Mouse (Mus musculus) hindbrain, embryonic 12.5 days (tissue): ENCODE data around the gene Lcn5. TPM values are rescaled to one million over a fixed set of nuclear protein-coding genes. Genes with fewer than 3 reads are reported as not detected.
"Not testable (repeated sequence)": the region's sequence is repeated elsewhere in the genome, so short reads cannot be mapped to it uniquely, and the experiment has no call there.

Experiments
- ATAC-seq: fragments of 200-750 bp; cut with Nextera tagmentation; 2 replicates; pipeline ENCODE4 v1.8.0; 2017; ENCODE audit warnings: moderate TSS enrichment; ENCODE audit not compliant: low FRiP score
- H3K27ac ChIP-seq: fragments of 300-500 bp; sonication (generic); 2 replicates; pipeline ENCODE4 v1.5.1; 2016; ENCODE audit warnings: mild to moderate bottlenecking
- H3K27me3 ChIP-seq: fragments of 300-500 bp; sonication (generic); 2 replicates; pipeline ENCODE4 v1.6.1; 2016; ENCODE audit warnings: mild to moderate bottlenecking
- H3K36me3 ChIP-seq: fragments of 300-500 bp; sonication (generic); 2 replicates; pipeline ENCODE4 v1.6.1; 2016; ENCODE audit warnings: mild to moderate bottlenecking
- H3K4me1 ChIP-seq: fragments of 300-500 bp; sonication (generic); 2 replicates; pipeline ENCODE4 v1.6.1; 2016
- H3K4me2 ChIP-seq: fragments of 300-500 bp; sonication (generic); replicated peaks from 2 replicates; pipeline ENCODE4 v1.6.1; 2016; ENCODE audit warnings: mild to moderate bottlenecking
- H3K4me3 ChIP-seq: fragments of 300-500 bp; sonication (generic); 2 replicates; pipeline ENCODE4 v1.5.1; 2016; ENCODE audit warnings: mild to moderate bottlenecking
- H3K9ac ChIP-seq: fragments of 300-500 bp; sonication (generic); 2 replicates; pipeline ENCODE4 v1.6.1; 2016; ENCODE audit warnings: mild to moderate bottlenecking, moderate library complexity
- H3K9me3 ChIP-seq: fragments of 300-500 bp; sonication (generic); replicated peaks from 2 replicates; pipeline ENCODE4 v1.6.1; 2016; ENCODE audit warnings: mild to moderate bottlenecking
- WGBS: fragments of 180-500 bp; shearing (Covaris S2); methylation state at CpG from one replicate; pipeline ENCODE4 v1.1.7; 2016; 5-methylcytosine and 5-hydroxymethylcytosine counted together
- polyA plus RNA-seq: library from polyadenylated mRNA; unstranded; fragments of >200 nt; fragmentation: Nextera tagmentation; extraction: Ambion mirVana; gene quantifications from 2 replicates; pipeline ENCODE4 v1.2.1, GENCODE M21; 2016

Lcn5 gene
- polyA plus RNA-seq, 1 experiment from 2014 or later, result not detected

DNA sequence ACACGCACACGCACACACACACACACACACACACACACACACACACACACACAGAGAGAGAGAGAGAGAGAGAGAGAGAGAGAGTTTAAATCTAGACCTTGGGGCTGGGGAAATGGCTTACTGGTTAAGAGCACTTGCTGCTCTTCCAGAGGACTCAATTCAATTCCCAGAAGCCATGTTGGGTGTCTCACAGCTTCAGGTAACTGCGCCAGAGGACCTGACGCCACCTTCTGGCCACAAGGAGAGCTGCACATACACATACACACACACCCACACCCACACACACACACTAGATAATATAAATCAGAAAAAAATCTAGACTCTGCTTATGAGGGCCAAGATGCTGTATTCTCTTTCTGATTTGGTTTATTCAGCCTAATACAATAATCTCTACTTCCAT, 29.2 kb downstream of the Lcn5 start:
- WGBS, result 81% methylated on average over 4 of the region's 4 CpGs
- no peak for ATAC-seq

DNA sequence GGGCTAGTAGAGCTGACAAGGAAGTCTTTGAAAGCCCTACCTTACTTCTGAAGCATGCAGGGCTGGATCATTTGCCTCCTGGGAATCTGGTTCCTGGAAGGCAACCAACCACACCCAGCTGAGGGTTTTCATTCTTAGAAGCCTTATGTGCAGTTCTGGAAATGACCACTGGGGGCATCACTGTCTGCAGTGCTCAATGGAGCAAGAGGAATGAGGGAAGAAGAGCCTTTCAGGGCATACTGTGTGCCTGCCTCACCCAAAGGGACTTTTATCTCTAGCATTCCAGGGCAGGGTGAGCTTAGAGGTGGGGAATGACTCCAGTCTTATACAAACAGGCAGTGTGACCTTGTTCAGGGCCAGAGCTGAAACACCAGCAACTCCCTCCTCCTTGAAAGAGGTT, 36.9 kb downstream of the Lcn5 start:
- Histone ChIP-seq H3K4me2 (no peak overlapping the region), H3K27ac (no peak overlapping the region), H3K4me1 (no peaks in the 10 kb centered on the region), H3K27me3 (no peaks in the 10 kb centered on the region), H3K36me3 (no peaks in the 10 kb centered on the region), H3K4me3 (no peak overlapping the region), H3K9ac (no peak overlapping the region), H3K9me3 (no peaks in the 10 kb centered on the region)
- no peak for ATAC-seq

More for the DNA sequence above, 29.2 kb downstream of the Lcn5 start:
- Histone ChIP-seq H3K9ac (no peak overlapping the region), H3K9me3 (no peaks in the 10 kb centered on the region), H3K27me3 (no peaks in the 10 kb centered on the region), H3K27ac (no peak overlapping the region), H3K36me3 (no peaks in the 10 kb centered on the region), H3K4me2 (no peak overlapping the region), H3K4me1 (no peaks in the 10 kb centered on the region), H3K4me3 (no peak overlapping the region)

DNA sequence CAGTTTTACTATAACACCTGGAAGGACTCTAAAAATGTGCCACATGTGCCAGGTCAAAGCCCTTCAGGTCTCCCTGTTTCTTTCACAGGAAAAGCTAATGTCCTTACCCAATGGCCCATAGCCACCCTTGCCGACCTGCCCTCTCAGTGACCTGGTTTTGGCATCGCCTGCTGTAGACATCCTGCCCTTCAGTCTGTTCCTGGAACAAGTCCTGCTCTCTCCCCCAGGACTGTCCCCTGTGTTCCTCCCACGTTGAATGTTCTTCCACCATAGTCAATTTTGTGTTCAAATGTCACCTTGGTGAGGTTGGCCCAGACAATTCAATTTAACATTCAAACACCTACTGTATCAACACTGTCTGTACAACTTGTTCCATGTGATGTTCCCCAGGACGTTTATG, 39.2 kb downstream of the Lcn5 start:
- ATAC-seq, result no peak
- no peak overlapping the region for H3K27ac ChIP-seq
- H3K36me3 ChIP-seq, result no peaks in the 10 kb centered on the region
- WGBS, result 69% methylated on average over 4 of the region's 4 CpGs
- H3K9ac ChIP-seq, result no peak overlapping the region
- no peaks in the 10 kb centered on the region for H3K4me1 ChIP-seq
- no peak overlapping the region for H3K4me3 ChIP-seq
- H3K4me2 ChIP-seq, result no peak overlapping the region
- H3K27me3 ChIP-seq, result no peaks in the 10 kb centered on the region
- no peaks in the 10 kb centered on the region for H3K9me3 ChIP-seq

DNA sequence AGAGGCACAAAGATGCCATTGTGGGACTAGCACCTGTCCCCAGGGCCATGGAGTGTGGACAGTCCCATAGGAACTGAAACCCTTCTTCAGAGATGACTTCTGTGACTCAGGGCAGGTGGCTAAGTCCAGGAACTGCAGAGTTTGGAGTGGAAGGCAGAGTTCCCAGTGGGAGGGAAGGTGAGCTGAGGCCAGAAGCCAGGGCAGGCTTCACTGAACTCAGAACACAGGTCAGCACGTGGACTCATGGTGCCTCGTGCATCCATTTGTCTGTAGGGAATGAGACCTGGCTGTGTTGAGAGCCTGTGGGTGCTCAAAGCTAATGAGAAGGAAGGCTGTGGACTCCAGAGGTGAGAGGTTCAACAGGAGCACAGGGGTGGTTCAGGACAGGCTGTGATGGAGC, 40.9 kb downstream of the Lcn5 start:
- Histone ChIP-seq H3K9ac (no peak overlapping the region), H3K4me2 (no peak overlapping the region), H3K9me3 (no peaks in the 10 kb centered on the region), H3K36me3 (no peaks in the 10 kb centered on the region), H3K4me3 (no peak overlapping the region), H3K4me1 (no peaks in the 10 kb centered on the region), H3K27me3 (no peaks in the 10 kb centered on the region; the same call in 1 of the 2 replicates), H3K27ac (no peak overlapping the region)
- ATAC-seq, result no peak
- WGBS, result 74% methylated on average over 2 of the region's 2 CpGs

DNA sequence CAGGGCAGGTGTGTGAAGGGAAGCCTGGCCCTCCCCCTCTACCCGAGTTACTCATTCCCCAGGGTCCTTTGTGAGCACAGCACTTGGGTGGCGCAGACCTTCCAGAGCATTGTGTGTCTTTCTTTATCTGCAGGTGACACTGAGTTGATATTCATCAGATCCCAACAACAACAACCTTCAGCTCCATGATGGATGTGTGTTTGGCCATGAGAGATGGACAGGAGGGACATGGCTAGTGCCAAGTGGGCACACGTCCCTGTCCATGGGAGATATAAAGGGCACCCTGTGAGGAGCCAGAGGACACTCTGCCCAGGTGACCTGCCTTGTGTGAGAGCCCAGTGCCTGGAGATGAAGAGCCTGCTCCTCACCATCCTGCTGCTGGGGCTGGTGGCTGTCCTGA, 42.0 kb downstream of the Lcn5 start, which contains the start of gene Obp2a:
Gene Obp2a (plus strand): TSS at position 301 of the 400 bp plus-strand sequence.
- not testable (repeated sequence) for H3K9ac ChIP-seq, ATAC-seq, H3K4me3 ChIP-seq, H3K27ac ChIP-seq, H3K36me3 ChIP-seq, H3K9me3 ChIP-seq, H3K4me2 ChIP-seq, H3K4me1 ChIP-seq, H3K27me3 ChIP-seq
- 82% methylated on average over 3 of the region's 3 CpGs for WGBS

DNA sequence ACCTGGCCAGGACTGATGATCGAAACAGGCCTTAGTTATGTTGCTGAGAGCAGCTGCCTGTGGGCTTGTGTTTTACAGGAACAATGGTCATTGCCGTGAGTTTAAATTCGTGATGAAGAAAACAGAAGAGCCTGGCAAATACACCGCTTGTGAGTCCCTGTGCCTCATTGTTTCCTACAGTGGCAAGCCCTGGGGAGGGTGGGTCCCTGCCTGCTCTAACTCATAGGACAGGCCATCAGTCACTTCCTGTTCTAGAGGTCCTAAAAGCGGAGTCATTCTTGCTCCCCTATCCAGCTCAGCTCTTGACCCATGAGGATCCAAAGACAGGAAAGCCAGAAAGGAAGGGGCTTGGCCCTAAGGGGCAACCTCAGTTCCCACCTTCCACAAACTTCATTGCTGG, 43.2 kb downstream of the Lcn5 start:
- WGBS, result 87% methylated on average over 5 of the region's 5 CpGs
- Histone ChIP-seq H3K4me3 (no peak overlapping the region), H3K4me2 (no peak overlapping the region), H3K9me3 (no peaks in the 10 kb centered on the region), H3K27me3 (no peaks in the 10 kb centered on the region; the same call in 1 of the 2 replicates), H3K4me1 (no peaks in the 10 kb centered on the region), H3K27ac (no peak overlapping the region), H3K9ac (no peak overlapping the region), H3K36me3 (no peaks in the 10 kb centered on the region)
- no peak for ATAC-seq

DNA sequence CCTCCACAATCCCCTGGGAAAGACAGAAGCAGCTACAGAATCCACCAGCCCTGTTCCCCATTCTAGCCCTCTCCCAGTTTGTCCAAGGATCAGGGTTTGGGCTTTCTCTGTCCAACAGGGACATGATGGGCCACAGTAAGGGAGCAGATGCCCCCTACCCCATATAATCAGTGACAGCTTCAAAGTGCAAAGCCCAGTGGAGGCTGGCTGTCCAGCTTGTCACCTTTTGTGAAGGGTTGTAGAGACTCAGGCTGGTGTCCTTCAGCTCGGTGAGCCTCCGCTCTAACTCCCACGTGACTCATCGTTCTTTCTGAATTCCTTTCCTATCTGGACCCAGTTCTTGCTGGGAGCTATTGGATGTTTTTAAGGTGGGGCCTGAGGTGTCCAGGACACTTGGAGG, 46.0 kb downstream of the Lcn5 start:
- Histone ChIP-seq H3K27me3 (no peaks in the 10 kb centered on the region; the same call in 1 of the 2 replicates), H3K4me1 (peaks cover 9% of the 10 kb centered on the region), H3K9ac (no peak overlapping the region), H3K4me3 (no peak overlapping the region), H3K9me3 (no peaks in the 10 kb centered on the region), H3K27ac (no peak overlapping the region), H3K36me3 (no peaks in the 10 kb centered on the region), H3K4me2 (no peak overlapping the region)
- ATAC-seq, result no peak
- 87% methylated on average over 4 of the region's 4 CpGs for WGBS

DNA sequence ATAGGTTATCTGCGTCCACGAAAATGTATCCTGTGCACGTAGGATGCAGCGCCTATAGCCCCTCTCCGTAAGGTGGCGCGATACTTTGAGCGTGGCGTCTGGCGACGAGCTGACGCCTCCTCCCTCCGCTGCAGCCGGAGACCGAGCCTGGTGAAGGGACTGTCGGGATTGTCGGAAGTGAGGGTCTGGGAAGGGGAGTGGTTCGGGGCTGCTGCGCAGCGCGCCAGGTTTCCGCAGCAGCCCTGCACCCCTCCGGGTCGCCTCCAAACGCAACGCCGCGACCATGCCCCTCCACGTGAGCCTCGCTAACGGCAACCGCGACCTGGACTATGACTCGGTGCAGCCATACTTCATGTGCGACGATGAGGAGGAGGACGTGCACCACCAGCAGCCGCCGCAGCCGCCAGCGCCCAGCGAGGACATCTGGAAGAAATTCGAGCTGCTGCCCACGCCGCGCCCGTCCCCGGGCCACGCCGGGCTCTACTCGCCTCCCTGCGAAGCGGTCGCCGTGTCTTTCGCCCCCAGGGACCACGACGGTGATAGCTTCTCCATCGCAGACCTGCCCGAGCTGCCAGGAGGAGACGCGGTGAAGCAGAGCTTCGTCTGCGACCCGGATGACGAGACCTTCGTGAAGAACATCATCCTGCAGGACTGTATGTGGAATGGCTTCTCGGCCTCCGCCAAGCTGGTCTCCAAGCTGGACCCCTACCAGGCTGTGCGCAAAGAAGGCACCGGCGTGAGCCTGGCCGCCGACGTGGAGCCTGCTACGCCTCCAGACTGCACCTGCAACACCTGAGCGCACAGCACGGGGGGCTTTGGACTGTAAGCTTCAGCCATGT, 49.1 kb downstream of the Lcn5 start, which contains the start of gene Bmyc:
Gene Bmyc (plus strand): TSS at position 97 of the 839 bp plus-strand sequence.
- under 1% methylated on average over 76 of the region's 78 CpGs for WGBS
- H3K4me2 ChIP-seq, result peak within 1 kb of the TSS; percentile 62
- H3K27ac ChIP-seq, result peak within 1 kb of the TSS; percentile 89
- H3K27me3 ChIP-seq, result no peaks in the 10 kb centered on the region; the same call in 1 of the 2 replicates
- peaks cover 14% of the 10 kb centered on the region for H3K4me1 ChIP-seq
- 0 out of 2 replicates have a peak, but pooled peaks cover 3% of the 10 kb centered on the region for H3K36me3 ChIP-seq
- H3K9ac ChIP-seq, result peak within 1 kb of the TSS; percentile 88
- H3K4me3 ChIP-seq, result peak within 1 kb of the TSS; percentile 86
- H3K9me3 ChIP-seq, result no peaks in the 10 kb centered on the region
- peak; percentile 95 for ATAC-seq

DNA sequence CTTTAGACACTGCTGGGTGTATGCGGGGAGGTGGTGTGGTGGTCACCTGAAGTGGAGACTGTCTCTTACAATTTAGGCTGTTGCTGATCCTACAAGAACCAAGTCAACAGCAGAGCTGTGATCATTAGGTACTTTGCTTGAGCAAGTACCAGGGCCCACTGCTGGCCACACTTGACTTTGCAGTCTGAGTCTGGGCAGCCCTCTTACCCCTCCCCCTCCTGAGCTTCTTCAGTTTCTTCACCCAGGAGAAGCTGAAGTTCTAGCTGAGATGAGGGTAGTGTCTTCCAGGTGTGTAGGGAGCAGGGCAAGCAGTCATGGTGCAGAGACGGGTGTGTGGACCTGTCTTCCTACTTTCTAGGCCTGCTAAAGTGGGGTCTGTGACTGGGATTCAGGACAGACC, 50.4 kb downstream of the Lcn5 start:
- Histone ChIP-seq H3K36me3 (0 out of 2 replicates have a peak, but pooled peaks cover 3% of the 10 kb centered on the region), H3K9me3 (no peaks in the 10 kb centered on the region), H3K27ac (no peak overlapping the region), H3K9ac (no peak overlapping the region), H3K4me3 (no peak overlapping the region), H3K4me2 (peak overlapping the region; percentile 62), H3K27me3 (no peaks in the 10 kb centered on the region; the same call in 1 of the 2 replicates), H3K4me1 (peaks cover 14% of the 10 kb centered on the region)
- WGBS, result 82% methylated on average over 2 of the region's 2 CpGs
- no peak for ATAC-seq

DNA sequence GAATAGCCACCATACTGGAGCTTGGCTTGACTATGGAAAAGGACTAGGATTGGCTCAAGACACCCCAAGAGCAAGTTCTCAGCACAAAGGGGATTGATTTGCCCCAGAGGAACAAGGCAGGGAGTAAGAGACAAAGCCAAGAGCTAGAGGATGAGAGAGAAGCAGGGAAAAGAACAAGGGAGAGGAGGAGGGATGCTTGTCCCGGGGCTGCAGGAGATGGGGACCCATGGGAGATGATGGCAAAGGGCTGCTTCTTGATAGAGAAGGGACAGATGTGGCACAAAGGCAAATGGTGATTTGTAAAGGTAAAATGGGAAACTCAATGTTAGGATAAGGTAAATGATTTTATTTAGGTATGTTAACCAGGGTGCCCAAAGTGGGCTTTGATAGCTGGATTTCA, 51.3 kb downstream of the Lcn5 start:
- not testable (repeated sequence) for H3K4me3 ChIP-seq, H3K9me3 ChIP-seq, H3K9ac ChIP-seq, H3K27me3 ChIP-seq, ATAC-seq, H3K36me3 ChIP-seq, H3K27ac ChIP-seq, H3K4me2 ChIP-seq
- WGBS, result 96% methylated on average over 1 of the region's 1 CpGs
- peaks cover 14% of the 10 kb centered on the region for H3K4me1 ChIP-seq

DNA sequence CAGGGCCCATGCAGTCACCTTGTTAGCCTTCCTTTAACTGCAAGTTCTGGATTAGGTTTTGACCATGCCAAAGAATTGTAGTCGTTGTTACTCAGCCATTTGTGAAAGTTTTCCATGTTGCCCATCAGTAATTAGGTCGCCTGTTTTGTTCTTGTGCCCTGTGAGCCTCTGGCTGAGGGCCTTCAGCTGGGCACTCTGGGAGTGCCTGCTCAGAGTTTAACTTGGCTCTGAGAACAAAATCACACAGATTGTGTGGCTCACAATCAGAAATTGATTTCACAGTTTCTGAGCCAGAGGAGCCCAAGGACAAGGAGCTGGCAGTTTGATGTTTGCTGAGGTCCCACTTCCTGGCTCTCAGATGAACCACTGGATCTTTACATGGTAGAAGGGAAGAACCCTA, 52.0 kb downstream of the Lcn5 start:
- not testable (repeated sequence) for H3K27me3 ChIP-seq, H3K4me3 ChIP-seq, H3K9ac ChIP-seq, H3K36me3 ChIP-seq, H3K4me2 ChIP-seq, H3K9me3 ChIP-seq, H3K27ac ChIP-seq, ATAC-seq
- WGBS, result 80% methylated on average over 2 of the region's 2 CpGs
- peaks cover 14% of the 10 kb centered on the region for H3K4me1 ChIP-seq
